Mouse (Mus musculus) midbrain, embryonic 11.5 days (tissue): Measurements from ENCODE around the gene Mrps21. TPM values are rescaled to one million over a fixed set of nuclear protein-coding genes. Genes with fewer than 3 reads are reported as not detected.

ENCODE experiments used
- ATAC-seq: fragments of 200-750 bp; cut with Nextera tagmentation; 2 replicates; pipeline ENCODE4 v1.8.0; 2017; ENCODE audit warnings: moderate TSS enrichment, moderate library complexity; ENCODE audit not compliant: low FRiP score
- DNase-seq: peaks from one replicate; pipeline ENCODE4 v3.0.0; 2015; ENCODE audit warnings: low spot score; ENCODE audit errors: missing footprints
- H3K27ac ChIP-seq: fragments of 300-500 bp; sonication (generic); 2 replicates; pipeline ENCODE4 v1.5.1; 2014; ENCODE audit warnings: low read depth, low read length
- H3K27me3 ChIP-seq: fragments of 300-500 bp; sonication (generic); 2 replicates; pipeline ENCODE4 v1.6.1; 2014; ENCODE audit warnings: mild to moderate bottlenecking, low read length, moderate library complexity, mixed read lengths; ENCODE audit not compliant: control insufficient read depth, insufficient read depth
- H3K36me3 ChIP-seq: fragments of 300-500 bp; sonication (generic); 2 replicates; pipeline ENCODE4 v1.6.1; 2014; ENCODE audit warnings: mild to moderate bottlenecking, low read length, moderate library complexity, mixed read lengths; ENCODE audit not compliant: control insufficient read depth, insufficient read depth
- H3K4me1 ChIP-seq: fragments of 300-500 bp; sonication (generic); 2 replicates; pipeline ENCODE4 v1.6.1; 2014; ENCODE audit warnings: low read length; ENCODE audit not compliant: control insufficient read depth, insufficient read depth
- H3K4me2 ChIP-seq: fragments of 300-500 bp; sonication (generic); 2 replicates; pipeline ENCODE4 v1.6.1; 2014; ENCODE audit warnings: mild to moderate bottlenecking, moderate library complexity
- H3K4me3 ChIP-seq: fragments of 300-500 bp; sonication (generic); 2 replicates; pipeline ENCODE4 v1.5.1; 2014; ENCODE audit warnings: low read depth, low read length
- H3K9ac ChIP-seq: fragments of 300-500 bp; sonication (generic); 2 replicates; pipeline ENCODE4 v1.6.1; 2014; ENCODE audit warnings: low read length
- H3K9me3 ChIP-seq: fragments of 300-500 bp; sonication (generic); 2 replicates; pipeline ENCODE4 v1.6.1; 2016; ENCODE audit warnings: low read length; ENCODE audit not compliant: control insufficient read depth
- WGBS: fragments of 180-500 bp; shearing (Covaris S2); extraction: QIAGEN DNeasy Blood & Tissue Kit; methylation state at CpG from one replicate; pipeline ENCODE4 v1.1.7; 2014; 5-methylcytosine and 5-hydroxymethylcytosine counted together
- polyA plus RNA-seq: library from polyadenylated mRNA; unstranded; fragments of >200 nt; fragmentation: Nextera tagmentation; extraction: Ambion mirVana; gene quantifications from 2 replicates; pipeline ENCODE4 v1.2.1, GENCODE M21; 2014

Gene Mrps21
- polyA plus RNA-seq, 1 experiment from 2014 or later = 343 TPM

GRCm38 (mm10) chr3:95881979-95882815 lies 10.9 kb upstream of the Mrps21 start, which contains the start of gene Ciart:
Gene Ciart, minus strand, starts transcription at chr3:95882251.
- DNase-seq (peak; percentile 98), ATAC-seq (peak; percentile 99)
- Histone ChIP-seq H3K9ac (peak within 1 kb of the TSS; percentile 52), H3K4me2 (peak within 1 kb of the TSS; percentile 94), H3K4me3 (peak within 1 kb of the TSS; percentile 47), H3K9me3 (no peaks in the 10 kb centered on the region), H3K27me3 (0 out of 2 replicates have a peak, but pooled peaks cover 2% of the 10 kb centered on the region), H3K4me1 (peaks cover 10% of the 10 kb centered on the region; the same call in 1 of the 2 replicates), H3K27ac (no peak within 1 kb of the TSS), H3K36me3 (no peaks in the 10 kb centered on the region)
- under 1% methylated on average over 66 of the region's 66 CpGs for WGBS

- Histone ChIP-seq H3K4me2 (no peak overlapping the region), H3K4me3 (no peak overlapping the region), H3K36me3 (no peaks in the 10 kb centered on the region), H3K27me3 (0 out of 2 replicates have a peak, but pooled peaks cover 2% of the 10 kb centered on the region), H3K9ac (no peak overlapping the region), H3K9me3 (no peaks in the 10 kb centered on the region), H3K4me1 (peaks cover 10% of the 10 kb centered on the region; the same call in 1 of the 2 replicates), H3K27ac (no peak overlapping the region)
- DNase-seq = no peak
- 91% methylated on average over 4 of the region's 4 CpGs for WGBS
- no peak for ATAC-seq
These were observed 7.7 kb upstream of the Mrps21 start for GRCm38 (mm10) chr3:95879063-95879462.

GRCm38 (mm10) chr3:95872048-95872447 lies 729 bp upstream of the Mrps21 start:
- Histone ChIP-seq H3K9ac (peak overlapping the region; percentile 38; the same call in 1 of the 2 replicates), H3K9me3 (no peaks in the 10 kb centered on the region), H3K27ac (no peak overlapping the region), H3K4me1 (peaks cover 12% of the 10 kb centered on the region), H3K4me2 (peak overlapping the region; percentile 63), H3K4me3 (peak overlapping the region; percentile 61), H3K27me3 (no peaks in the 10 kb centered on the region), H3K36me3 (peaks cover 14% of the 10 kb centered on the region)
- no peak for DNase-seq
- ATAC-seq = no peak
- WGBS = 79% methylated on average over 7 of the region's 7 CpGs

GRCm38 (mm10) chr3:95870976-95871375 lies 343 bp downstream of the Mrps21 start:
- Histone ChIP-seq H3K4me3 (peak overlapping the region; percentile 61), H3K27me3 (no peaks in the 10 kb centered on the region), H3K9ac (peak overlapping the region; percentile 83), H3K4me2 (peak overlapping the region; percentile 63), H3K27ac (no peak overlapping the region), H3K4me1 (peaks cover 12% of the 10 kb centered on the region), H3K36me3 (peaks cover 14% of the 10 kb centered on the region), H3K9me3 (no peaks in the 10 kb centered on the region)
- 9% methylated on average over 15 of the region's 15 CpGs for WGBS
- DNase-seq (no peak), ATAC-seq (peak; percentile 35)

GRCm38 (mm10) chr3:95867408-95867807 lies 3.9 kb downstream of the Mrps21 start:
- Histone ChIP-seq H3K9ac (no peak overlapping the region), H3K4me1 (peaks cover 11% of the 10 kb centered on the region), H3K27ac (no peak overlapping the region), H3K36me3 (peaks cover 21% of the 10 kb centered on the region), H3K4me3 (no peak overlapping the region), H3K4me2 (no peak overlapping the region), H3K9me3 (no peaks in the 10 kb centered on the region), H3K27me3 (no peaks in the 10 kb centered on the region)
- no peak for DNase-seq
- WGBS = 100% methylated on average over 2 of the region's 2 CpGs
- ATAC-seq = no peak

GRCm38 (mm10) chr3:95866071-95866470 lies 5.2 kb downstream of the Mrps21 start:
- H3K9me3 ChIP-seq = no peaks in the 10 kb centered on the region; the same call in 1 of the 2 replicates
- H3K27me3 ChIP-seq = no peaks in the 10 kb centered on the region
- H3K4me3 ChIP-seq = no peak overlapping the region
- H3K36me3 ChIP-seq = peaks cover 21% of the 10 kb centered on the region
- no peak overlapping the region for H3K27ac ChIP-seq
- DNase-seq (no peak), ATAC-seq (no peak)
- H3K4me1 ChIP-seq = peaks cover 5% of the 10 kb centered on the region; the same call in 1 of the 2 replicates
- H3K4me2 ChIP-seq = no peak overlapping the region
- H3K9ac ChIP-seq = no peak overlapping the region
- WGBS = 96% methylated on average over 5 of the region's 5 CpGs

GRCm38 (mm10) chr3:95865571-95865970 lies 5.7 kb downstream of the Mrps21 start:
- Histone ChIP-seq H3K9ac (no peak overlapping the region), H3K27ac (no peak overlapping the region), H3K4me2 (no peak overlapping the region), H3K4me3 (no peak overlapping the region), H3K36me3 (peaks cover 21% of the 10 kb centered on the region), H3K4me1 (peaks cover under 1% of the 10 kb centered on the region; the same call in 1 of the 2 replicates), H3K9me3 (no peaks in the 10 kb centered on the region; the same call in 1 of the 2 replicates), H3K27me3 (no peaks in the 10 kb centered on the region)
- 92% methylated on average over 20 of the region's 20 CpGs for WGBS
- DNase-seq = no peak
- ATAC-seq = no peak

GRCm38 (mm10) chr3:95865050-95865449 lies 6.3 kb downstream of the Mrps21 start:
- ATAC-seq = no peak
- H3K36me3 ChIP-seq = peaks cover 21% of the 10 kb centered on the region
- H3K27me3 ChIP-seq = no peaks in the 10 kb centered on the region
- H3K9ac ChIP-seq = no peak overlapping the region
- H3K4me2 ChIP-seq = no peak overlapping the region
- no peaks in the 10 kb centered on the region for H3K4me1 ChIP-seq
- no peaks in the 10 kb centered on the region; the same call in 1 of the 2 replicates for H3K9me3 ChIP-seq
- H3K27ac ChIP-seq = no peak overlapping the region
- H3K4me3 ChIP-seq = no peak overlapping the region
- 91% methylated on average over 5 of the region's 5 CpGs for WGBS
- DNase-seq = no peak

- no peaks in the 10 kb centered on the region for H3K4me1 ChIP-seq
- DNase-seq (no peak), ATAC-seq (no peak)
- H3K9ac ChIP-seq = no peak overlapping the region
- H3K9me3 ChIP-seq = no peaks in the 10 kb centered on the region; the same call in 1 of the 2 replicates
- peaks cover 13% of the 10 kb centered on the region for H3K36me3 ChIP-seq
- H3K4me3 ChIP-seq = no peak overlapping the region
- WGBS = 79% methylated on average over 7 of the region's 7 CpGs
- H3K4me2 ChIP-seq = no peak overlapping the region
- no peak overlapping the region for H3K27ac ChIP-seq
- H3K27me3 ChIP-seq = no peaks in the 10 kb centered on the region
These were observed 7.7 kb downstream of the Mrps21 start for GRCm38 (mm10) chr3:95863578-95863977.
